Mouse (Mus musculus): Measurements from ENCODE around the gene Fstl4. TPM values are rescaled to one million over a fixed set of nuclear protein-coding genes. Genes with fewer than 3 reads are reported as not detected.

Fstl4 gene
- total and polyA plus RNA-seq, 2 experiments from 2014 or later: 7.1 to 9.4 TPM

- no peak for TF ChIP-seq CTCF (IDR thresholded peaks at IDR 0.05)
- Histone ChIP-seq H3K36me3 (ENCODE audit: insufficient read depth, low read length) (no peaks in the 10 kb centered on the region), H3K27me3 (ENCODE audit: insufficient read depth, low read length) (no peaks in the 10 kb centered on the region), H3K4me2 (ENCODE audit: low read depth, low read length, poor library complexity, severe bottlenecking) (no peak overlapping the region), H3K27ac (ENCODE audit: low read depth, low read length) (no peak overlapping the region), H3K9me3 (ENCODE audit: low read length) (no peaks in the 10 kb centered on the region), H3K4me3 (ENCODE audit: low read depth, low read length) (no peak overlapping the region), H3K4me1 (ENCODE audit: insufficient read depth, low read length) (no peaks in the 10 kb centered on the region), H3K9ac (replicated peaks; ENCODE audit: low read length, poor library complexity, severe bottlenecking) (no peak overlapping the region)
- WGBS: 89% methylated on average over 4 of the region's 4 CpGs
- ATAC-seq (ENCODE audit: low FRiP score) (no peak), DNase-seq (ENCODE audit: low spot score) (no peak)
Observed at GRCm38 (mm10) chr11:52928321-52928720, 163.9 kb downstream of the Fstl4 start.

- Histone ChIP-seq H3K9me3 (ENCODE audit: low read length) (no peaks in the 10 kb centered on the region), H3K4me1 (ENCODE audit: insufficient read depth, low read length) (no peaks in the 10 kb centered on the region), H3K27ac (ENCODE audit: low read depth, low read length) (no peak overlapping the region), H3K9ac (replicated peaks; ENCODE audit: low read length, poor library complexity, severe bottlenecking) (no peak overlapping the region), H3K4me3 (ENCODE audit: low read depth, low read length) (no peak overlapping the region), H3K36me3 (ENCODE audit: insufficient read depth, low read length) (no peaks in the 10 kb centered on the region), H3K4me2 (ENCODE audit: low read depth, low read length, poor library complexity, severe bottlenecking) (no peak overlapping the region), H3K27me3 (ENCODE audit: insufficient read depth, low read length) (no peaks in the 10 kb centered on the region)
- TF ChIP-seq CTCF (IDR thresholded peaks at IDR 0.05): no peak
- 73% methylated on average over 12 of the region's 12 CpGs for WGBS
- peak; percentile 37 for DNase-seq (ENCODE audit: low spot score)
- ATAC-seq (ENCODE audit: low FRiP score): no peak
Observed at GRCm38 (mm10) chr11:52939336-52940070, 175.1 kb downstream of the Fstl4 start.

DNA sequence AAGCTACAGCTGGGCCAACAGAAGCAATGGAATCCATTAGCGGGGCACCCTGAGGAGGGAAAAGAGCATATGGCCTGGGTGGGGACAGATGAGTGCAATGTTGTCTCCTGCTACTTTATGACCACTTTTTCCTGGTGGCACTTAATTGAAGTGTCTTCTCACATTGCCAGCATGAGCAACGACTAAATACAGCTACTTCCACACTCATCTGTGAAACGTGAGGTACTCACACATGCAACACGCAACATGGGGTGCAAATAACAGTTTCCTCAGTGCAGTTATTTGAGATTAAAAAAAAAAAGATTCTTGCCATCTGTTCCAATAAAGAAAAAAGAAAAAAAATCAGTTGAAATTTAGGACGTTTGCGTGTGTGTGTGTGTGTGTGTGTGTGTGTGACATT is 178.5 kb downstream of the Fstl4 start:
- no peaks in the 10 kb centered on the region for H3K27me3 ChIP-seq (ENCODE audit: insufficient read depth, low read length)
- H3K9ac ChIP-seq (replicated peaks; ENCODE audit: low read length, poor library complexity, severe bottlenecking): no peak overlapping the region
- H3K4me1 ChIP-seq (ENCODE audit: insufficient read depth, low read length): no peaks in the 10 kb centered on the region
- no peaks in the 10 kb centered on the region for H3K9me3 ChIP-seq (ENCODE audit: low read length)
- TF ChIP-seq CTCF (IDR thresholded peaks at IDR 0.05): no peak
- no peak overlapping the region for H3K4me3 ChIP-seq (ENCODE audit: low read depth, low read length)
- H3K36me3 ChIP-seq (ENCODE audit: insufficient read depth, low read length): no peaks in the 10 kb centered on the region
- DNase-seq (ENCODE audit: low spot score) (no peak), ATAC-seq (ENCODE audit: low FRiP score) (no peak)
- no peak overlapping the region for H3K27ac ChIP-seq (ENCODE audit: low read depth, low read length)
- 92% methylated on average over 6 of the region's 6 CpGs for WGBS
- no peak overlapping the region for H3K4me2 ChIP-seq (ENCODE audit: low read depth, low read length, poor library complexity, severe bottlenecking)

GRCm38 (mm10) chr11:52954995-52955394 is 190.6 kb downstream of the Fstl4 start:
- 0 out of 2 replicates have a peak, but pooled peaks cover 3% of the 10 kb centered on the region for H3K4me1 ChIP-seq (ENCODE audit: insufficient read depth, low read length)
- H3K4me3 ChIP-seq (ENCODE audit: low read depth, low read length): no peak overlapping the region
- TF ChIP-seq CTCF (IDR thresholded peaks at IDR 0.05): no peak
- H3K9ac ChIP-seq (replicated peaks; ENCODE audit: low read length, poor library complexity, severe bottlenecking): no peak overlapping the region
- WGBS: 84% methylated on average over 3 of the region's 3 CpGs
- no peak overlapping the region for H3K27ac ChIP-seq (ENCODE audit: low read depth, low read length)
- ATAC-seq (ENCODE audit: low FRiP score) (no peak), DNase-seq (ENCODE audit: low spot score) (no peak)
- no peaks in the 10 kb centered on the region for H3K27me3 ChIP-seq (ENCODE audit: insufficient read depth, low read length)
- H3K9me3 ChIP-seq (ENCODE audit: low read length): no peaks in the 10 kb centered on the region
- no peak overlapping the region for H3K4me2 ChIP-seq (ENCODE audit: low read depth, low read length, poor library complexity, severe bottlenecking)
- H3K36me3 ChIP-seq (ENCODE audit: insufficient read depth, low read length): no peaks in the 10 kb centered on the region

DNA sequence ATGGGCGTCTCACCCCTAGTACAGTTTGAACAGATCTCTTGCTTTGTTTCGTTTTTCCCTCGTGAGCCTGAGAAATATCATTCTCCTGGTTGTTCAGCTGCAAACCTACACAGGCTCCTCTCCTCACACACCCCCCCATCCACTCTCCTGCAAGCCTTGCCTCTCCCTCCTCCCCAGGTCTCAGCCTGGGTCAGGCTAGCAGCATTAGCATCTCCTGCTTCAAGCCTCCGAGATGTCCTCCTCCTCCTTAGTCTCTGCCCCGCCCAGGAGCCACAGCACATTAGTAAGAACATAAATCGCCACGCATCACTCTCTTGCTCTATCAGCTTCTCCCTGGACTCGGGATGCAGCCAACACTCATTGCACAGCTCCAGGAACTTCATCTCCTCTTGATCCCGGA is 204.4 kb downstream of the Fstl4 start:
- TF ChIP-seq CTCF (IDR thresholded peaks at IDR 0.05): no peak
- DNase-seq (ENCODE audit: low spot score) (no peak), ATAC-seq (ENCODE audit: low FRiP score) (no peak)
- H3K9me3 ChIP-seq (ENCODE audit: low read length): no peaks in the 10 kb centered on the region
- H3K9ac ChIP-seq (replicated peaks; ENCODE audit: low read length, poor library complexity, severe bottlenecking): no peak overlapping the region
- no peak overlapping the region for H3K4me3 ChIP-seq (ENCODE audit: low read depth, low read length)
- no peak overlapping the region for H3K27ac ChIP-seq (ENCODE audit: low read depth, low read length)
- H3K36me3 ChIP-seq (ENCODE audit: insufficient read depth, low read length): no peaks in the 10 kb centered on the region
- no peaks in the 10 kb centered on the region for H3K27me3 ChIP-seq (ENCODE audit: insufficient read depth, low read length)
- no peak overlapping the region for H3K4me2 ChIP-seq (ENCODE audit: low read depth, low read length, poor library complexity, severe bottlenecking)
- 82% methylated on average over 9 of the region's 9 CpGs for WGBS
- H3K4me1 ChIP-seq (ENCODE audit: insufficient read depth, low read length): no peaks in the 10 kb centered on the region

- H3K27me3 ChIP-seq (ENCODE audit: insufficient read depth, low read length): no peaks in the 10 kb centered on the region
- no peak overlapping the region for H3K4me3 ChIP-seq (ENCODE audit: low read depth, low read length)
- WGBS: 83% methylated on average over 6 of the region's 6 CpGs
- H3K9me3 ChIP-seq (ENCODE audit: low read length): no peaks in the 10 kb centered on the region
- H3K4me2 ChIP-seq (ENCODE audit: low read depth, low read length, poor library complexity, severe bottlenecking): no peak overlapping the region
- no peaks in the 10 kb centered on the region for H3K4me1 ChIP-seq (ENCODE audit: insufficient read depth, low read length)
- H3K27ac ChIP-seq (ENCODE audit: low read depth, low read length): no peak overlapping the region
- no peak overlapping the region for H3K9ac ChIP-seq (replicated peaks; ENCODE audit: low read length, poor library complexity, severe bottlenecking)
- DNase-seq (ENCODE audit: low spot score): no peak
- H3K36me3 ChIP-seq (ENCODE audit: insufficient read depth, low read length): no peaks in the 10 kb centered on the region
- no peak for ATAC-seq (ENCODE audit: low FRiP score)
- TF ChIP-seq CTCF (IDR thresholded peaks at IDR 0.05): no peak
Observed at GRCm38 (mm10) chr11:52970396-52970795, 206.0 kb downstream of the Fstl4 start.

Data from midbrain, postnatal 0 days (tissue).